Mouse (Mus musculus): ENCODE measurements around the gene 2310007B03Rik.

DNA sequence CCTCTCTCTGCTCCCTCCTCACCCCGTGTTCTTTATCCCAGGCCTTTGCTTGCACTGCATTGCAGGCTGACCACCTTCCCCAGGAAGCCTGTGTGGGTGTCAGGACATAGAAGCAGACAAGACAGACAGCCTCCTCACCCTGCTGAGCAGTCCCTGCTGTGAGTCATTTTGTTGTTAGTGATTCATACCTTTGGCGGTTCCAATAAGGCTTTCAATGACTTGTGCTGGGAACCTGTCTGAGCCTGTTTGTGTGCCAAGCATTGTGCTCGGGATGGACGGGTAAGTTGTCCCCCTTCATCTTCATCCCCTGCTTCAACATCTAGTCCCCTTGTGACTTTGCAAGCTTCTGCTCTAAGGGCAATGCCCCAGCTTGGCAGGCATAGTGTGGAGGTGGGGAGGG lies 12.9 kb upstream of the 2310007B03Rik start:
- TF ChIP-seq POLR2A (IDR thresholded peaks at IDR 0.05; ENCODE audit: borderline replicate concordance, extremely low read depth, insufficient read depth, insufficient read length, poor library complexity, severe bottlenecking) = no peak
- TF ChIP-seq CTCF (IDR thresholded peaks at IDR 0.05; ENCODE audit: borderline replicate concordance, extremely low read depth, insufficient read depth, insufficient read length) = no peak
